In genomic region chr5:16237972-16238371, GRCm38 (mm10) we compare ENCODE assay signal across 7 mouse cellular contexts.
DNase-seq lines count a peak whose midpoint lies in the region; ATAC-seq lines count a peak whose summit lies in the region.

No protein-coding gene starts in this region.

- no peak overlapping the region for H3K4me3 ChIP-seq in heart, embryonic 12.5 days

- H3K9ac ChIP-seq in heart, embryonic 12.5 days = no peak overlapping the region

- no peak overlapping the region for H3K4me2 ChIP-seq in heart, embryonic 12.5 days

- no peaks in the 10 kb centered on the region for H3K27me3 ChIP-seq in heart, embryonic 12.5 days (replicated peaks)

- ATAC-seq in heart, embryonic 12.5 days (ENCODE audit: insufficient number of reproducible peaks, low FRiP score) = 0 out of 2 replicates have a peak, but pooled peaks have one; percentile 51
- ATAC-seq in erythroblast, adult 5-6 weeks (replicated peaks; ENCODE audit: low FRiP score, poor library complexity, severe bottlenecking) = no peak

- no peaks in the 10 kb centered on the region for H3K36me3 ChIP-seq in heart, embryonic 12.5 days

- no peaks in the 10 kb centered on the region for H3K9me3 ChIP-seq in heart, embryonic 12.5 days (replicated peaks)

- H3K27ac ChIP-seq in heart, embryonic 12.5 days (ENCODE audit: poor library complexity, severe bottlenecking) = no peak overlapping the region

- peak; percentile 69 for DNase-seq in adrenal gland, postnatal 10 days
- DNase-seq in adrenal gland, postnatal 25 days = peak; percentile 30
- DNase-seq in lung, adult 18-20 months = peak; percentile 20 to 56
- DNase-seq in ovary, postnatal 14 days (ENCODE audit: low spot score) = peak; percentile 29
- no peak for DNase-seq in cerebellum, adult 11 months

- 0 out of 2 replicates have a peak, but pooled peaks cover 3% of the 10 kb centered on the region for H3K4me1 ChIP-seq in heart, embryonic 12.5 days (replicated peaks)

- 38% methylated on average over 5 of the region's 5 CpGs for WGBS in heart, embryonic 12.5 days
